Mouse (Mus musculus): ENCODE measurements around the gene Ldb3. TPM values are rescaled to one million over a fixed set of nuclear protein-coding genes. Genes with fewer than 3 reads are reported as not detected.

Ldb3 gene
- total RNA-seq, 2 experiments from 2014 or later, result 1,886 to 2,548 TPM

DNA sequence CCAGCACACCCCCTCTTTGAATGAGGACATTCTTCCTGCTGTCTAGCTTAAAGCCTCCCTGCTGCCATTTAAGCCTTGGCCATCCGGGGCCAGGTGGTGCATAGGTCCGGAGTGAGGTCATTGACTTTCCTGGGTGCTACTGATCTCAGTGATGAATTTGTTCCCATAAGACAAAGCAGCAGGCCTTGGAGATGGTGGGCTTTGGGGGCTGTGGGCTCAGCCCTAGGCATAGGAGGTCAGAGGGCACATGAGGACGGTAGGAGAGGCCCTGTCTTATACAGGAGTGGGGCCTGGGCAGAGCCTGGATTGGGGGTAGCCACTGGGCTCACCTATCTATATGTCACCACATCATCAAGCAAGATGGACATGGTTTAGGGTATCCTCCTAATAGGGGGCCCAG, 1.6 kb downstream of the Ldb3 start:
- H3K27ac ChIP-seq, result peak overlapping the region; percentile 99
- peak; percentile 55 for DNase-seq
- intact Hi-C loops (cut with DNase I), result no loop called here
- TF ChIP-seq CTCF (IDR thresholded peaks at IDR 0.05), result no peak
- peak overlapping the region; percentile 88 for H3K4me3 ChIP-seq

DNA sequence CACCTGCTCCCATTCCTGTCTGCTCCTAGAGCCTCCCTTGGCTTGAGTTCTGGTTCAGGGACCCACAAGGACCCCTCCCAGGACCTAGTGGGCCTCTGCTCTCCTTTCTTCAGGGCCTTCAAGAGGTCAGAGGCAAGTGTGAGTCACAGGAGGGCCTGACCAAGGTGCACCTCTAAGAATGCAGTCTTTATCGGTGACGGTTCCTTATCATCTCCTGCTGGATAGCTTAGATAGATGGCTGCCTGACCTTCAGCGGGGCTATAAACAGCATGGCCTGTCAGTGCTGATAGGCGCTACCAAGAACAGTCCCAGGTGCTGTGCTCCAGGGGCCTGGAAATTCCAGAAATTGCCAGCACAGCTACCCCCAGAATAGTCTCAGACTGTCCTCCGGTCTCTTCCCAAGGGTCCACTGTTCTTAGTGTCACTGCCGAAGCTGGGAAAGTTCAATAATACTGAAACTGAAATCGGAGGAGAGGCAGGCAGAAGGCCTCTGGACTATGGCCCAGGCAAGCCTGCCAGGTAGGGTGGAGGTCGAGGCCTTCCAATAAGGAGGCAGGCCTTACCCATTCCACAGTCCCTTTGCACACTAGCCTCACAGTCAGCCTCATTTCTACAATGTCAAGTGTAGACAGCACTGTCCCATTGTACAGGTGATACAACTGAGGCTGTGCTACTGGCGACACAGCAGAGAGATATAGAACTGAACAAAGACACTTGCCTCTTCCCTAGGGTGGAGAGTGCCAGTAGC, 3.0 kb downstream of the Ldb3 start:
- TF ChIP-seq CTCF (IDR thresholded peaks at IDR 0.05), result no peak
- Histone ChIP-seq H3K4me3 (peak overlapping the region; percentile 88), H3K27ac (peak overlapping the region; percentile 99)
- intact Hi-C loops (cut with DNase I), result no loop called here
- peak; percentile 78 for DNase-seq

DNA sequence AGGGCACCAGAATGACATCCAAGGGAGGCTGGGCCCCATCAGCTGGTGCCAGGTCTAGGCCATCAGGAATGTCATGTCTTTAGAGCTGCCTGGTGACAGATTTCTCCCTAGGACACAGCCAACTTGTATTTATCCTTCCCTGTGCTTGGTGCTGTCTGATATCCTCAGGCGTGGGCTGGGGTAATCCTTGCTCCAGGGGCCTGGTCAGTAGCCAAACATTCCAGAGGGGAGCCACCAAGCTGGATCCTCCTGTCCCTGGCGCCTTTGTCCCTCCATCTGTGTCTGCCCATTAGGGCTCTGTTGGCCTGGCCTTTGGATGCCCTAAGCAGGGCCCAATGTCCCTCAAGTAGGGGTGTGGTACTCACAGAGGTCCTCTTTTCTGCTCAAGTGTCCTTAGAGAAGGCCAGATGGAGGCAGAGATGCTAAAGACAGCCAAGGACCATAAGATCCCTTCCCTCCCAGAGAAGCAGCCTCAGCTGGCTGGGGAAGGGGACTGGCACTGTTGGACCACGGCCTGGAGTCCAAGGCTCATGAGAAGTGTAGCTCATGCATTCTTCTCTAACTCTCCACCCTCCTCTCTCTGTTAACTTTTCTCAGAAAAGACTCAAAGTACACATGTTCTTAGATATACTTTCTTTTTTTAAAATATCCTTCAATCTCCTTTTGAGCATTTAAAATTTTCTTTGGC, 5.6 kb downstream of the Ldb3 start:
- Histone ChIP-seq H3K27ac (peak overlapping the region; percentile 99), H3K4me3 (peak overlapping the region; percentile 88)
- intact Hi-C loops (cut with DNase I), result no loop called here
- no peak for TF ChIP-seq CTCF (IDR thresholded peaks at IDR 0.05)
- peak; percentile 69 for DNase-seq

DNA sequence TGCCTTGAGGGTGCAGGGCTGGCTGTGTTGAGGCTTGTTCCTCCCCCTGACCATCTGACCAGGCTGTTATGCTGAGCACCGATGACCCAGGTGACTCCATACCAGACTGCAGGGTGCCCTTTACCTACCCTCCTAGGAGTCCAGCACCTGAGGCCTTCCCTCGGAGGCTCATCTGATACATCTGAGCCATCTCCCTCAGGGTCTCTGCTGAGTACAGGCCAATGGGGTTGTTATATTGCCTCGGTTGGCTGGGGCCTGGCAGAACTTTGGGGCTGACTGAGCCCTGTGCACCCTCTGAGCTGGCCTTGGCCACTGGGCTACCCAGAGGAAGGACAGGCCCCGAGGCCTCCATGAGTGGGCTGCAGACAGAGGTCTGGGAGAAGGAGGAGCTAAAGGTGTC, 11.6 kb downstream of the Ldb3 start:
- TF ChIP-seq CTCF (IDR thresholded peaks at IDR 0.05), result no peak
- peak overlapping the region; percentile 51; the same call in 1 of the 2 replicates for H3K27ac ChIP-seq
- DNase-seq, result no peak
- no peak overlapping the region; the same call in 1 of the 2 replicates for H3K4me3 ChIP-seq
- intact Hi-C loops (cut with DNase I), result no loop called here

DNA sequence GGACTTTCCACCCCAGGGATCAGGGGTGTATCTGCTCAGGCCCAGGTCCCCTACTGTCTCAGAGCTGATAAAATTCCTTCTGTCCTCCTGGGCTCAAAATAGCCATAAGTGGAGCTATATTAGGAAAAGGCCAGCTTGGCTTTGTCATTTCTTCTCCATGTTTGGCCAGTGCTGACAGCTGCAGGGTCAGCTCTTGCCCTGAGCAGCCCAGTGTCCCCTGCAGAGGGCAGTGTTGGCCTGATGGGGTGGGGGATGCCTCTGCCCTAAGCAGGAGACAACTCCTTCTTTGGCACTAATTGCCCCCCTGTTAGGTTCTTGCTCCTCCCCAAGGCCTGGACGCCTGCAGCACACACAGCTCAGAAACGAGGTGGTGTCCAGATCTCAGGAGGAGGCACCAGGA, 14.4 kb downstream of the Ldb3 start:
- DNase-seq, result peak; percentile 92
- intact Hi-C loops (cut with DNase I), result no loop called here
- H3K4me3 ChIP-seq, result peak overlapping the region; percentile 36
- peak overlapping the region; percentile 86 for H3K27ac ChIP-seq
- peak; percentile 80 for TF ChIP-seq CTCF (IDR thresholded peaks at IDR 0.05)

DNA sequence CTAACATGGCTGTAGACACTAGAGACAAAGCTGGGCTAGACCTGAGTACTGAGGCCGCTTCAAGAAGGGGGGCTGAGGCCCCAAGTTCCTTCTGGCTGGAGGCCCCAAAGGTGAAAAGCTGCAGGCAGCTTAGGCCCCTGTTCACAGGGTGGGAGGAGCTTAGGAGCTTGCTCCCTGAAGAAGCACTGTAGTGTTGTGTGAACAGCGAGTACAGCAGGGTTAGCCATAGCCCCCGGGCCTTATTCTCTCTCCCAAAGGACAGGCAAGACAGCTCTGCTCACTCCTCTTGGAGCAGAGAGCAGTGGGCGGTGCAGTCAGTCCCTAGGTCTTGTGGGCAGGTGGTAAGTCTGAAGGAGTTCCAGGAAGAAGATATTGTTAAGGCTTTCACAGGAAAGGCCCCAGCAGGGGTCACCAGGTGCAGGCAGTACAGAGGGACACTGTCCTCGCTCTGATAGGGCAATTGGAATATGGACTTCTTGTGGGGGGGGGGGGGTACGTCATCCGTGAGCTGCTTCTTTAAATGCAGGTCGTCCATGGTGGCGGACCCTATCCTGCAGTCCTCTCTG, 15.1 kb downstream of the Ldb3 start:
- TF ChIP-seq CTCF (IDR thresholded peaks at IDR 0.05), result no peak
- Histone ChIP-seq H3K27ac (peak overlapping the region; percentile 86), H3K4me3 (peak overlapping the region; percentile 36)
- no peak for DNase-seq
- intact Hi-C loops (cut with DNase I), result no loop called here

DNA sequence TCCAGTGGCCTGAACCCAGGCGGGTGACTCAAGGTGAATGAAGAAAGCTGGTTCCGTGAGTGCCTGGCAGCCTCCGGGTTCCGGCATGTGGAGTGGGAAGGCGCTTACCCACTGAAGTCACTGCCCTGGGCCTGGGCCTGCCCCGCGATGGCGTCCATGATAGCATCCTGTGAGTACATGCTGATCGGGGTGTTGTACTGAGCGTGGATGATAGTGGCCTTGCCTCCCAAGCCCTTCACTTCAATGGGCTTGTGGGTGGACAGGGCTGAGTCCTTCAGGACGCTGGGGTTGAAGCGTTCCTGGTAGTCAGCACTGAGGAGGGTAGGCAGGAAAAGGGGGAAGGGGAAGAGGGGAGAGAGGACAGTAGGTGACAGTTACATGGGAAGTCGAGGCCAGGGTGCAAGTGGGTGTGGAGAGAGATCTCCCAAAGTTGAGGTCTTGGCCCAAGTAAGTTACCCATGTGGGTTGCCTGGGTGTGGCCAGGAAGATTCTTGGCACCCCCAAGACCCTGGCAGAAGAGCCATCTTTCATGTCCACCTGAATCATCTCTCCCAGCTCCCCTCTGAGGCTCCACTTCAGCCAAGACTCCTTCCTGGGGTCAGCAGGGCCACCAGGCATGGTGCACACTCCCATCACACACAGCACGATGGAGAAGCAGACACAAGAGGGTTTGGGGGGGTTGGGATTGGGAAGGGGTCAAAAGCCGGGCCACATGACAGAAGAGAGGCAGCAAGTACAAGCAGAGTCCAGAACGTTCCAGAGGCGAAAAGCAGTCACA, 16.7 kb downstream of the Ldb3 start:
- intact Hi-C loops (cut with DNase I), result loop anchor here (2.0 kb wide), 1 partner anchor 199 kb away; no protein-coding TSS in a partner anchor
- Histone ChIP-seq H3K27ac (peak overlapping the region; percentile 86), H3K4me3 (peak overlapping the region; percentile 36)
- no peak for DNase-seq
- no peak for TF ChIP-seq CTCF (IDR thresholded peaks at IDR 0.05)

DNA sequence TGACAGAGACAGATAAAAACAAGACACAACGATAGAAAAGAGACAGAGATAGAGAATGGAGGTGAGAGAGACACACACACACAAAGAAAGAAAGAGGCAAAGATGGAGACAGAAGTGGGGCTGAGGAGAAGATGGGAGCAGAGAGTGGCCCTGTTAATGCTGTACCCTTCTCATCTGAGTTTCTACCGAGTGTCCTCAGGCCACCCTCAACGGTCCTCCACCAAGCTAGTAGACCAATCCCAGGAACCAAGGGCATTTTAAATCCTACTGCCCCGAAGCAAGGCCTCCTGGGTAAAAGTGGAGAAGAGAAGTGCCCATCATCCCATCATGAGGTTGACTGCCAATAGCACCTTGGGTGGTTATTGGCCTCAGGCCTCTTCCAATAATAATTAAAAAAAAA, 17.6 kb downstream of the Ldb3 start:
- no peak for DNase-seq
- TF ChIP-seq CTCF (IDR thresholded peaks at IDR 0.05), result no peak
- H3K4me3 ChIP-seq, result peak overlapping the region; percentile 36
- intact Hi-C loops (cut with DNase I), result loop anchor here (2.0 kb wide), 1 partner anchor 198 kb away; no protein-coding TSS in a partner anchor
- H3K27ac ChIP-seq, result peak overlapping the region; percentile 86

DNA sequence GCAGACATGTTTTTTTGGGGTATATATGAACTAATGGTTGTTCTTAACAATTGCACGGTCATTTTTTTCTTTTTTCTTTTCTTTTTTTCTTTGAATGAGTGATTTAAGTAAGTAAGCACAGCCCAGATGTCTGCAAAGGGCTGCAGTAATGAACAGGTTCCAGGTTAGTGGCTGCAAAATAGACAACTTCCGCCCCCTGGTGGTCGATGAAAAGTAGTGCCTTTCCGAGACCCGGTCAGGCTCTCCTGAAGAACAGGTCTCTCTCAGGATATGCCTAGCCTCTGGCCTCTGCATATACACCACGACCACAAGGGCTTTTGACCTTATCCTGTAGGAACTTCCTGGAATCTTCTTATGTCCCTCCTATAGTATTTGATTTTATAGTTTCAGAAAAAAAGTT, 18.2 kb downstream of the Ldb3 start:
- Histone ChIP-seq H3K27ac (peak overlapping the region; percentile 82), H3K4me3 (peak overlapping the region; percentile 55)
- DNase-seq, result peak; percentile 84
- TF ChIP-seq CTCF (IDR thresholded peaks at IDR 0.05), result peak; percentile 87
- intact Hi-C loops (cut with DNase I), result loop anchor here (2.0 kb wide), 1 partner anchor 197 kb away; no protein-coding TSS in a partner anchor

DNA sequence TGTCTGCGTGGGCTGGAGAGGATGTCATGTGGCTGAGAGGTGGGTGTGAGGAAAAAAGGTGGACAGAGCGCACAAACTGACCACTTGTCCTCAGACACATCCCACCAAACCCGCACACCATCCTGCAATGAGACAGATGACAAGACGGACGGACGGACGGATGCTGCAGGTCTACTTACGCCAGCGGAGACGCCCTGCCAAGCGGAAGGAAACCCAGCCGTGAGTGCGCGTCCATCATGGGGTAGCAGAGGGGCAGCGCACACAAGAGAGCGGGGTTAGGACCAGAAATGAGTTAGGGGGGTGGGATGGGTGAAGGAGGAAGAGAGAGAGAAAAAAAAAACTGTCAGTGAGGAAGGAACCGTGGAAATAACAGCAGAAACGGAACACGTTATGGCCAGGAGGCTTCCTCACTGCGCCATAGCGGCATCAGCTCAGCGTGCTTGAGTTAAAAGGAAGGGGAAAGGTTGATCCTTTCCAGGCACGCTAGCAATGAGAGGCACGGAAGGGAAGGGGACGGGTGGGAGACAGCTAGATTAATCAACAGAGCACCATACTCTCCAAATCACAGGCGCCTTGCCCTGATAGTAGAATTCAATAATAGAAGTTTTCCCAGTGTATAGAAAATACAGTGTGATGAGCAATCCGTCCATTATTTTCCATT, 18.8 kb downstream of the Ldb3 start:
- TF ChIP-seq CTCF (IDR thresholded peaks at IDR 0.05), result no peak
- intact Hi-C loops (cut with DNase I), result loop anchor here (2.0 kb wide), 1 partner anchor 197 kb away; no protein-coding TSS in a partner anchor
- peak overlapping the region; percentile 55 for H3K4me3 ChIP-seq
- no peak for DNase-seq
- peak overlapping the region; percentile 82 for H3K27ac ChIP-seq

DNA sequence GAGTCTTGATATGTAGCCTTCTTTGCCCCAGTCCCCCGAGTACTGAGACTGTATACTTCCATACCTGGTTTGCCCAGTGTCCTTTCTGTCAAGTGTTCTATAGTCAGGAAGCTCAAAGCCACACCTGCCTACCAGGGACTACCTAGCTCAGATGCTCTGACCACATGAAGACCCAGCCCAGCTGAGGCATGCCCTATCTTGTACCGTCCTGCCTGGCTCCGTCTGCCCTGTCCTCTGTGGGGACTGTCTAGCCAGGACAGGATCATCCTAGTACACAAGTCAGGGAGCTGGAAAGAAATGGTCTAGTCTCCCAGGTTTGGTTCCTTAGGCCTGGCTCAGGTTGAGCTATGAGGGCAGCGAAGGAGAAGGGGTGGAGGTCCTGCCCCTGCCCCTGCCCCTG, 19.9 kb downstream of the Ldb3 start:
- no peak for DNase-seq
- H3K4me3 ChIP-seq, result peak overlapping the region; percentile 38
- no peak for TF ChIP-seq CTCF (IDR thresholded peaks at IDR 0.05)
- H3K27ac ChIP-seq, result peak overlapping the region; percentile 82
- intact Hi-C loops (cut with DNase I), result no loop called here

DNA sequence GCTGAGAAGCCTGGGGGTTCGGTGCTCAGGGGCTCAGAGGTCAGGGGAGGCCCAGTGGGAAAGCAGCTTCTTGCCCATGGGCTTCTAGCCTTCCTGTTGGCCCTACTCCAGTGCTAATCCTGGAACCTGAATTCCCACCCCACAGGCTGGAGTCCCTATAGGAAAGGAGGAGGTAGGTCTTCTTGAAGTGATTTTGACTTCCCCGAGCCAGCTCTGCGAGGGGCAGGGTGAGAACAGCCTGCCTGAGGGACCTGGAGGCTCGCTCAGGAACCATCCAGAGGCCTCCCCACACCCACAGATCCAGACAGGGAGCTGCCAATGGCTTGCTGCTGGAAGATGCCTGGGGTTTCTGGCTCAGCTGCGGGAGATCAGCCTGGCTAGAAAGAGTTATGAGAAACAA, 20.8 kb downstream of the Ldb3 start:
- peak overlapping the region; percentile 82 for H3K27ac ChIP-seq

More for the DNA sequence above, 20.8 kb downstream of the Ldb3 start:
- DNase-seq, result no peak
- H3K4me3 ChIP-seq, result peak overlapping the region; percentile 21; the same call in 1 of the 2 replicates
- TF ChIP-seq CTCF (IDR thresholded peaks at IDR 0.05), result no peak
- intact Hi-C loops (cut with DNase I), result no loop called here

Data from gastrocnemius, adult 2 months (tissue).